Mouse (Mus musculus) layer of hippocampus, adult 11-12 months (tissue): Measurements from ENCODE around the gene Mettl23.
A peak's percentile ranks its signal among the peaks of the same experiment; 100 is the strongest.
"Not testable (repeated sequence)": the region's sequence is repeated elsewhere in the genome, so short reads cannot be mapped to it uniquely, and the experiment has no call there.

Experiments used
- DNase-seq: peaks from one replicate; pipeline ENCODE4 v3.0.0; 2022; ENCODE audit warnings: low spot score

The Mettl23 gene

GRCm38 (mm10) chr11:116847187-116848085 is 4.4 kb downstream of the Mettl23 start:
- DNase-seq, result no peak

- DNase-seq, result no peak
Measured at GRCm38 (mm10) chr11:116848086-116848876, 5.2 kb downstream of the Mettl23 start.

- DNase-seq, result not testable (repeated sequence)
Measured at GRCm38 (mm10) chr11:116848877-116849178, 5.8 kb downstream of the Mettl23 start.

- DNase-seq, result no peak
Measured at GRCm38 (mm10) chr11:116849587-116849986, 6.5 kb downstream of the Mettl23 start.

GRCm38 (mm10) chr11:116850085-116850484 is 7.0 kb downstream of the Mettl23 start:
- no peak for DNase-seq

- no peak for DNase-seq
Measured at GRCm38 (mm10) chr11:116850833-116851477, 7.9 kb downstream of the Mettl23 start.

GRCm38 (mm10) chr11:116851576-116852290 is 8.7 kb downstream of the Mettl23 start:
- no peak for DNase-seq

- DNase-seq, result peak; percentile 79
Measured at GRCm38 (mm10) chr11:116852291-116852890, 9.3 kb downstream of the Mettl23 start, which contains the start of gene Mfsd11. Gene Mfsd11, plus strand, starts transcription at chr11:116852440.

- peak; percentile 97 for DNase-seq
Measured at GRCm38 (mm10) chr11:116852891-116853511, 9.9 kb downstream of the Mettl23 start, which contains the start of gene Srsf2. Gene Srsf2, minus strand, starts transcription at chr11:116853094.

GRCm38 (mm10) chr11:116853512-116853928 is 10.4 kb downstream of the Mettl23 start:
- peak; percentile 98 for DNase-seq

GRCm38 (mm10) chr11:116854279-116854678 is 11.2 kb downstream of the Mettl23 start:
- DNase-seq, result no peak

- DNase-seq, result no peak
Measured at GRCm38 (mm10) chr11:116857183-116857850, 14.2 kb downstream of the Mettl23 start.

- no peak for DNase-seq
Measured at GRCm38 (mm10) chr11:116864444-116864843, 21.4 kb downstream of the Mettl23 start.

GRCm38 (mm10) chr11:116865945-116866585 is 23.0 kb downstream of the Mettl23 start:
- no peak for DNase-seq

GRCm38 (mm10) chr11:116868129-116868528 is 25.1 kb downstream of the Mettl23 start:
- peak; percentile 58 for DNase-seq

GRCm38 (mm10) chr11:116869223-116869622 is 26.1 kb downstream of the Mettl23 start:
- DNase-seq, result no peak

- no peak for DNase-seq
Measured at GRCm38 (mm10) chr11:116869641-116870040, 26.6 kb downstream of the Mettl23 start.

GRCm38 (mm10) chr11:116871538-116871937 is 28.5 kb downstream of the Mettl23 start:
- DNase-seq, result no peak

- peak; percentile 58 for DNase-seq
Measured at GRCm38 (mm10) chr11:116873987-116874386, 30.9 kb downstream of the Mettl23 start.

- no peak for DNase-seq
Measured at GRCm38 (mm10) chr11:116878454-116878853, 35.4 kb downstream of the Mettl23 start.
